Mouse (Mus musculus) thymus, postnatal 14 days (tissue): ENCODE results near the gene Padi6.

Experiments used
- DNase-seq: peaks from one replicate; pipeline ENCODE4 v3.0.0; 2021

Padi6 gene

DNA sequence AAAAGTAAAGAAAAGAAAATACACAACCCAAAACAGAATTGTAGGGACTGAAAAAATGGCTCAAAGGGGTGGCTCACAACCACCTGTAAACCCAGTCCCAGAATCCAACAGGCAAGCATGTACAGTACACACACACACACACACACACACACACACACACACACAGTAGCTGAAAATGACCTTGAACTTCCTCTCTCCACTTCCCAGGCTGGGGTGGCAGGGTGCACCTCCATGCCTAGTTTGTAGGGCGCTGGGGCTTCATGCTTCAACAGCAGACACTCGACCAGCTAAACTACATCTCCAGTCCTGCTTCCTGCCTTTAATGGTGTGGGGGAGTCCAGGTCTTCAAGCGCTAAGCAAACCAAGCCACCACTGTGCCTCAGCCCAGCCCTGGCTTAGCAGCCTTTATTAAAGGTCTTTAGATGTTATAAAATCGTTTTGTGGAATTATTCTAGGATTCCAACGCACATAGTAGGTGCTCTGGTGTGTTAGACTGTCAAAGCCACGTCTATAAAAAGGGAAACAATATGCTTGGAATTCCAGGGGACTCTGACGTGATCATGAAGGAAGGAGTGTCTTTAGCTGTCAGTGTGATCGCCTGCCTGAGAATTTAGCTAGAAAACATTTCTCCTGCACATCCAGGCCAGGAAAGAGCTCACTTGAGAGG, 61.6 kb downstream of the Padi6 start:
- peak; percentile 41 for DNase-seq

DNA sequence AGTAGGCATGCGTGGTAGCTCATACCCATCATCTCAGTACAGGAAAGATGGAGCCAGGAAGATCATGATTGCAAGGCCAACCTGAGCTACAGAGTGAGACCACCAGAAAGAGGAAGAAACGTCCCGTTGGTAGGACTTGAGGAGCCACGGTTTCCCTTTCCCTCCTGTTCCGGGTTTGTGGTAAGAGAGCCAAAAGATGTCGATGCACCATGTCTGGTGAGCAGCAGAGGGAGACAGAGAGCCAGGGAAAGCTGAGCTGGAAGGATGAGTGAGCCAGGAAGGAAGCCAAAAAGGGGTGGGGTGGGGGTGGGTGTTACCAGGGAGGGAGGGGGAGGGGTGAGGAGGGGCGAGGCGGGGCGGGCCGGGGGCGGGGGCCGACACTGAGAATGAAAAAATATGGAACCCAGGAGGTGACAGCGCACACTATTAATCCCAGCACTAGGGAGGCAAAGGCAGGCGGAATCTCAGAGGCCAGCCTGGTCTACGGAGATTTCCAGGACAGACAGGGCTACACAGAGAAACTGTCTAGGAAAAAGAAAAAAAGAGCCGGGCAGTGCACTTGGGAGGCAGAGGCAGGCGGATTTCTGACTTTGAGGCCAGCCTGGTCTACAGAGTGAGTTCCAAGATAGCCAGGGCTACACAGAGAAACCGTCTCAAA, 62.6 kb downstream of the Padi6 start:
- DNase-seq: peak; percentile 86

DNA sequence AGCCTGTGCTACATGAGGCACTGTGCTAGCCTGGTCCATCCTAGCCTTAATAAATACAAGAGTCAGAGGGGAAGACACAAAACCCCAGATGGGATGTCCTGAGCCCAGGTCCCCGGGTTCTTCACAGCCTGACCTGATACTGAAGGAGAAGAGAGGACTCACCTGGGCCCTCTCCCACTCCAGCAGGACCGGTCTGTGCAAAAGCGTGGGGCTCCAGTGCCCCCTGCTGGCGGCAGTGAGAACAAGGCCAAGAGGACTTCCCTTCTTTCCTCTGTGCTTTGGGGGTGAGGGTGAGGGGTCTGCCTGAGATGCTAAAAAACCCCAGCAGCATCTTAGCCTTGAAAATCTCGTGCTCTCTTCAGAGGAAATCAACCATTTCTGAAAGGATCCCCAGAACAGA, 63.4 kb downstream of the Padi6 start:
- peak; percentile 58 for DNase-seq
